Mouse (Mus musculus): ENCODE data around the gene Mob4.

DNA sequence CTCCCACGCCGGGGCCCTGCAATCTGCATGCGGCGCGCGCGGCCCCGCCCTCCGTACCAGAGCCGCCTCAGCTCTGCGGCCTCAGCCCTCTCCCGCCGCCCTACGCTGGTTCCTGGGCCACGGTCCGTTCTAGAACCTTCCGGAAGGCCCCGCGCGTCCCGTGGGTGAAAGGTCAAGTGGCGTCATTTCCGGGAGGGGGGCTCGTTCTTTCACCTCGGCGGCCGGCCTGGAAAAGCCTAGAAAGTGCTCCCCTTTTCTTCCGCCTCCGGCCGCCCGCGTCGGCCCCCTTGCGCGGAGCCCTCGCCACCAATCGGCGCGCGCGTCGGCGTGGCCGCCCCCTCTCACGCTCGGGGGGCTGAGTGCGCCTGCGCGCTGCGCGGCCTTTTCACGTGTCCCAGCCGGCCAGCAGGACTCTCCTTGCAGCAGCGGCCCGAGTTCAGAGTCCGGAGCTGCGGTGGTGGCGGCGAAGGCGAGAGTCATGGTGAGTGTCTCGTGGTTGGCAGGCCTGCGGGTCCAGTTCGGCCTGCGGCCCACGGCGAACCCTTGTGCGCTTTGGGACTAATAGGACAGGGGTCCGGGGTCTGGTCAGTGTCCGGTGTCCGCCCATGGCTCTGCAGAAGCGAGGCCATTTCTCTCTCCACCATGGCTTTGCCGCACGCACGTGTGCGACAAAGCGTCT, 43.0 kb upstream of the Mob4 start, which contains the start of the genes Hspe1 and Hspd1:
- TF ChIP-seq CTCF (conservative IDR thresholded peaks at IDR 0.05; ENCODE audit: insufficient read depth, insufficient read length, low read depth, low read length) (no peak), POLR2A (IDR thresholded peaks at IDR 0.05; ENCODE audit: low read depth, low read length) (peak; percentile 72)

All from kidney, adult 2 months (tissue).